Mouse (Mus musculus) liver, adult 2 months (tissue): Measurements from ENCODE around the gene Foxn4. TPM values are rescaled to one million over a fixed set of nuclear protein-coding genes. Genes with fewer than 3 reads are reported as not detected.

Source experiments
- DNase-seq: peaks from one replicate; pipeline ENCODE4 v3.0.0-alpha.2; 2011; ENCODE audit warnings: low read depth, low spot score; ENCODE audit errors: extremely low read depth
- H3K27ac ChIP-seq: fragments of 200-500 bp; replicated peaks from 2 replicates; pipeline ENCODE4 v1.5.1; 2012; ENCODE audit warnings: low read depth, mild to moderate bottlenecking, control low read depth, inconsistent platforms, low read length; ENCODE audit not compliant: insufficient read depth
- H3K27me3 ChIP-seq: fragments of 200-500 bp; 2 replicates; pipeline ENCODE4 v1.6.1; 2012; ENCODE audit warnings: mild to moderate bottlenecking, moderate library complexity, low read length, inconsistent platforms; ENCODE audit not compliant: control insufficient read depth, insufficient read depth
- H3K36me3 ChIP-seq: fragments of 200-500 bp; 2 replicates; pipeline ENCODE4 v1.6.1; 2012; ENCODE audit warnings: low read length, inconsistent platforms; ENCODE audit not compliant: control insufficient read depth, insufficient read depth
- H3K4me1 ChIP-seq: fragments of 200-500 bp; 2 replicates; pipeline ENCODE4 v1.6.1; 2011; ENCODE audit warnings: low read length; ENCODE audit not compliant: control insufficient read depth, insufficient read depth
- H3K4me3 ChIP-seq: fragments of 200-500 bp; 2 replicates; pipeline ENCODE4 v1.5.1; 2011; ENCODE audit warnings: low read depth, mild to moderate bottlenecking, control low read depth, low read length, moderate library complexity; ENCODE audit not compliant: insufficient read depth
- H3K79me2 ChIP-seq: fragments of 200-500 bp; 2 replicates; pipeline ENCODE4 v1.6.1; 2012; ENCODE audit warnings: inconsistent platforms, mild to moderate bottlenecking, low read length, moderate library complexity; ENCODE audit not compliant: control insufficient read depth, insufficient read depth
- H3K9ac ChIP-seq: fragments of 200-500 bp; 2 replicates; pipeline ENCODE4 v1.6.1; 2012; ENCODE audit warnings: low read depth, mild to moderate bottlenecking, control low read depth, inconsistent platforms, low read length
- CTCF ChIP-seq: fragments of 200-500 bp; IDR thresholded peaks from 2 replicates; pipeline ENCODE4 v1.5.1; 2011; ENCODE audit warnings: low read depth, low read length, control low read depth
- POLR2A ChIP-seq: fragments of 200-500 bp; IDR thresholded peaks from 2 replicates; pipeline ENCODE4 v1.6.1; 2011; ENCODE audit warnings: low read length, control low read depth; ENCODE audit not compliant: insufficient read depth; ENCODE audit errors: extremely low read depth
- WGBS: fragments of 180-500 bp; shearing (Covaris S2); methylation state at CpG from one replicate; pipeline ENCODE4 v1.1.7; 2018; 5-methylcytosine and 5-hydroxymethylcytosine counted together
- polyA plus RNA-seq: library from polyadenylated mRNA; depleted of rRNA; stranded (reverse); fragments of >200 nt; gene quantifications from 2 replicates; pipeline ENCODE4 v1.2.3, GENCODE M21; 2012
- total RNA-seq: library from RNA; depleted of rRNA; stranded (reverse); fragments of >200 nt; gene quantifications from 2 replicates; pipeline ENCODE4 v1.2.3, GENCODE M21; 2014

The Foxn4 gene
- total and polyA plus RNA-seq, 2 experiments: not detected

- H3K4me3 ChIP-seq: no peak overlapping the region
- H3K27ac ChIP-seq: no peak overlapping the region
- no peak overlapping the region for H3K9ac ChIP-seq
- 89% methylated on average over 3 of the region's 3 CpGs for WGBS
- H3K4me1 ChIP-seq: no peaks in the 10 kb centered on the region
- no peak for TF ChIP-seq CTCF
- no peak for TF ChIP-seq POLR2A
- H3K36me3 ChIP-seq: no peaks in the 10 kb centered on the region
- no peak for DNase-seq
- no peaks in the 10 kb centered on the region for H3K79me2 ChIP-seq
- H3K27me3 ChIP-seq: no peaks in the 10 kb centered on the region
These were observed 16.4 kb upstream of the Foxn4 start for GRCm38 (mm10) chr5:114290004-114290403.

- Histone ChIP-seq H3K36me3 (no peaks in the 10 kb centered on the region), H3K27ac (no peak within 1 kb of the TSS), H3K4me3 (no peak within 1 kb of the TSS), H3K27me3 (no peaks in the 10 kb centered on the region), H3K4me1 (no peaks in the 10 kb centered on the region), H3K9ac (no peak within 1 kb of the TSS), H3K79me2 (no peaks in the 10 kb centered on the region)
- DNase-seq: no peak
- 39% methylated on average over 13 of the region's 13 CpGs for WGBS
- TF ChIP-seq POLR2A (no peak), CTCF (no peak)
These were observed 15.3 kb upstream of the Foxn4 start, which contains the start of gene Myo1h for GRCm38 (mm10) chr5:114288874-114289273. Gene Myo1h (plus strand): TSS chr5:114289166.

DNA sequence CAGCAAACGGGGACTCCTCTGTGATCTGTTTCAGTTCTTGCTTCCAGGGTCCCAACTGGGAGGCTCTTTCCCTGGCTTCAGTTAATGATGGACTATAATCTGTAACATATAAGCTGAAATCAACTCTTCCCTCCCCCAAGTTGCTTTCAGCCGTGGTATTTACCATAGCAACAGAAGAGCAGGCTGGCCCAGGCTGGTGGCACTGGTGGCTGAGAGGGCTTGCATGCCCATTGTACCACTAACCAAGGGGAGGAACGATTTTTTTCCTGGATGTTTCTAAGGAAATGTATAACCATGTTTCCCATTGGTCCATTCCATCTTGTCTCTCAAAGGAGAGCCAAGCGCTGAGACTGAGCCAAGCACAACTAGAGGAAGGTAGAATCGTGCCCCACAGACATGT, 14.8 kb upstream of the Foxn4 start:
- H3K27me3 ChIP-seq: no peaks in the 10 kb centered on the region
- no peak for TF ChIP-seq CTCF
- TF ChIP-seq POLR2A: no peak
- H3K27ac ChIP-seq: no peak overlapping the region
- WGBS: 81% methylated on average over 5 of the region's 5 CpGs
- no peaks in the 10 kb centered on the region for H3K36me3 ChIP-seq
- no peak overlapping the region for H3K4me3 ChIP-seq
- H3K9ac ChIP-seq: no peak overlapping the region
- DNase-seq: no peak
- H3K4me1 ChIP-seq: no peaks in the 10 kb centered on the region
- no peaks in the 10 kb centered on the region for H3K79me2 ChIP-seq

- Histone ChIP-seq H3K4me3 (no peak overlapping the region), H3K36me3 (no peaks in the 10 kb centered on the region), H3K9ac (no peak overlapping the region), H3K27me3 (no peaks in the 10 kb centered on the region), H3K27ac (no peak overlapping the region), H3K79me2 (no peaks in the 10 kb centered on the region), H3K4me1 (no peaks in the 10 kb centered on the region)
- DNase-seq: no peak
- no peak for TF ChIP-seq POLR2A
- TF ChIP-seq CTCF: no peak
- 63% methylated on average over 16 of the region's 16 CpGs for WGBS
These were observed 13.4 kb upstream of the Foxn4 start for GRCm38 (mm10) chr5:114286872-114287571.

- no peak overlapping the region for H3K27ac ChIP-seq
- H3K4me1 ChIP-seq: no peaks in the 10 kb centered on the region
- H3K27me3 ChIP-seq: no peaks in the 10 kb centered on the region
- WGBS: 79% methylated on average over 4 of the region's 4 CpGs
- H3K4me3 ChIP-seq: no peak overlapping the region
- H3K36me3 ChIP-seq: no peaks in the 10 kb centered on the region
- H3K79me2 ChIP-seq: no peaks in the 10 kb centered on the region
- DNase-seq: no peak
- H3K9ac ChIP-seq: no peak overlapping the region
- peak; percentile 59 for TF ChIP-seq CTCF
- TF ChIP-seq POLR2A: no peak
These were observed 12.5 kb upstream of the Foxn4 start for GRCm38 (mm10) chr5:114286102-114286501.

DNA sequence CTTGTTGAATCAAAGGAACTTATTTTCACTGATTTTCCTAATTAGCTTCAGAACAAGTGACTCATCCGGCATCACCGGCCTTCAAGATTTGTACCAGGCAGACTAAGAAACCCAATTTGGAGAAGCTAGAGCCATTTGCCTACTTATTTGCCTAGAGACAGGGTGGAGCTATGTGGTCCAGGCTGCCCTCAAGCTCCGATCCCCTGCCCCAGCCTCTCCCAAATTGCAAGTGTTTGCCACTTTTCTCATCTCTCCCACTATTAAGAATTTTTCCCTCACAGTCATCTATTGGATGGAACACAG, 11.7 kb upstream of the Foxn4 start:
- TF ChIP-seq POLR2A: no peak
- TF ChIP-seq CTCF: no peak
- Histone ChIP-seq H3K27ac (no peak overlapping the region), H3K27me3 (no peaks in the 10 kb centered on the region), H3K9ac (no peak overlapping the region), H3K79me2 (no peaks in the 10 kb centered on the region), H3K36me3 (no peaks in the 10 kb centered on the region), H3K4me1 (no peaks in the 10 kb centered on the region), H3K4me3 (no peak overlapping the region)
- DNase-seq: no peak
- 89% methylated on average over 3 of the region's 3 CpGs for WGBS
